Mouse (Mus musculus) liver, embryonic 14.5 days (tissue): ENCODE measurements at regions not wholly inside any gene's neighbourhood (a gene's known extent, or its start where the extent isn't known, plus 50 kb on each side); places are given as distances from the start of the nearest gene placed in this dataset.

ENCODE experiments used
- CTCF ChIP-seq: IDR thresholded peaks from 2 replicates; pipeline ENCODE4 v1.5.1; 2016; ENCODE audit warnings: antibody characterized with exemption, low read depth, control low read depth
- EP300 ChIP-seq: IDR thresholded peaks from 2 replicates; pipeline ENCODE4 v1.6.1; 2016; ENCODE audit warnings: antibody characterized with exemption, low read depth

DNA sequence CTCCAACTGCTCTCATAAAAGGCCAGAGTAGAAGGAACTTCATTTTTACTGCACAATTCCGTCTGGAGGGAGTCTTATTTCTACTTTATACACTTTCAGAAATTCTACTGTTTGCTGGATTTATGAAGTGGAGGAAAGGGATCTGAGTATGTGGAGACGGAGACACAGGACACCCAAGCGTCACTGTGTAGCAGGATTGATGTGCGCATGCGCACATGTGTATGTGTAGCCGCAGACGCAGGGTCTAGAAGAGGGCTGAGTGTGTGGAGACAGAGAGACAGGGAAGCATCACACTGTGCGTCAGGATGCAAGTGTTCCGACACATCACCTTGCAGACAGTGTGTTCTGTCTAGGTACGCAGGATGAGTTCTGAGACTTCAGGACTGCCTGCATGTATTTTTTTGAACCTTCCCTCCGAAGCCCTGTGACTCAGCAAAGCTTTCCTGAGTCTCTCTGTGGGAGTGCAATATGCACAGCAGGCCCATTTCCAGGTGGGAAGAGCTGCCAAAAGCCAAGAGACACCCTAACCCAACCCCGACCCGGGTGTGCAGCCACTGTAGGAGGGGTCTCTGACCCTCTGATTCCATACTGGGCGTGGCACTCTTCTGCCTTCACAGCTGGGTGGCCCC, 67.1 kb upstream of the Fam19a5 start:
- TF ChIP-seq CTCF (no peak), EP300 (no peak)
